Mouse (Mus musculus) midbrain, embryonic 11.5 days (tissue): ENCODE data around the gene Gna12. TPM values are rescaled to one million over a fixed set of nuclear protein-coding genes. Genes with fewer than 3 reads are reported as not detected.

ENCODE experiments used
- ATAC-seq: fragments of 200-750 bp; cut with Nextera tagmentation; 2 replicates; pipeline ENCODE4 v1.8.0; 2017; ENCODE audit warnings: moderate TSS enrichment, moderate library complexity; ENCODE audit not compliant: low FRiP score
- DNase-seq: peaks from one replicate; pipeline ENCODE4 v3.0.0; 2015; ENCODE audit warnings: low spot score; ENCODE audit errors: missing footprints
- H3K27ac ChIP-seq: fragments of 300-500 bp; sonication (generic); 2 replicates; pipeline ENCODE4 v1.5.1; 2014; ENCODE audit warnings: low read depth, low read length
- H3K27me3 ChIP-seq: fragments of 300-500 bp; sonication (generic); 2 replicates; pipeline ENCODE4 v1.6.1; 2014; ENCODE audit warnings: mild to moderate bottlenecking, low read length, moderate library complexity, mixed read lengths; ENCODE audit not compliant: control insufficient read depth, insufficient read depth
- H3K36me3 ChIP-seq: fragments of 300-500 bp; sonication (generic); 2 replicates; pipeline ENCODE4 v1.6.1; 2014; ENCODE audit warnings: mild to moderate bottlenecking, low read length, moderate library complexity, mixed read lengths; ENCODE audit not compliant: control insufficient read depth, insufficient read depth
- H3K4me1 ChIP-seq: fragments of 300-500 bp; sonication (generic); 2 replicates; pipeline ENCODE4 v1.6.1; 2014; ENCODE audit warnings: low read length; ENCODE audit not compliant: control insufficient read depth, insufficient read depth
- H3K4me2 ChIP-seq: fragments of 300-500 bp; sonication (generic); 2 replicates; pipeline ENCODE4 v1.6.1; 2014; ENCODE audit warnings: mild to moderate bottlenecking, moderate library complexity
- H3K4me3 ChIP-seq: fragments of 300-500 bp; sonication (generic); 2 replicates; pipeline ENCODE4 v1.5.1; 2014; ENCODE audit warnings: low read depth, low read length
- H3K9ac ChIP-seq: fragments of 300-500 bp; sonication (generic); 2 replicates; pipeline ENCODE4 v1.6.1; 2014; ENCODE audit warnings: low read length
- H3K9me3 ChIP-seq: fragments of 300-500 bp; sonication (generic); 2 replicates; pipeline ENCODE4 v1.6.1; 2016; ENCODE audit warnings: low read length; ENCODE audit not compliant: control insufficient read depth
- WGBS: fragments of 180-500 bp; shearing (Covaris S2); extraction: QIAGEN DNeasy Blood & Tissue Kit; methylation state at CpG from one replicate; pipeline ENCODE4 v1.1.7; 2014; 5-methylcytosine and 5-hydroxymethylcytosine counted together
- polyA plus RNA-seq: library from polyadenylated mRNA; unstranded; fragments of >200 nt; fragmentation: Nextera tagmentation; extraction: Ambion mirVana; gene quantifications from 2 replicates; pipeline ENCODE4 v1.2.1, GENCODE M21; 2014

Gna12 gene
- polyA plus RNA-seq, 1 experiment from 2014 or later, result 33.4 TPM

GRCm38 (mm10) chr5:140857432-140858154, 27.4 kb upstream of the Gna12 start:
- H3K9me3 ChIP-seq, result no peaks in the 10 kb centered on the region
- H3K4me1 ChIP-seq, result no peaks in the 10 kb centered on the region
- H3K4me3 ChIP-seq, result no peak overlapping the region
- no peak overlapping the region for H3K9ac ChIP-seq
- H3K36me3 ChIP-seq, result no peaks in the 10 kb centered on the region
- H3K4me2 ChIP-seq, result no peak overlapping the region
- DNase-seq (no peak), ATAC-seq (no peak)
- no peak overlapping the region for H3K27ac ChIP-seq
- no peaks in the 10 kb centered on the region for H3K27me3 ChIP-seq
- 63% methylated on average over 8 of the region's 8 CpGs for WGBS

GRCm38 (mm10) chr5:140855909-140856530, 25.8 kb upstream of the Gna12 start:
- no peaks in the 10 kb centered on the region for H3K4me1 ChIP-seq
- WGBS, result 59% methylated on average over 11 of the region's 11 CpGs
- no peak for ATAC-seq
- H3K9ac ChIP-seq, result 0 out of 2 replicates have a peak overlapping the region, but pooled peaks have one; percentile 24
- no peak overlapping the region for H3K4me3 ChIP-seq
- H3K4me2 ChIP-seq, result no peak overlapping the region
- no peaks in the 10 kb centered on the region for H3K9me3 ChIP-seq
- H3K27me3 ChIP-seq, result no peaks in the 10 kb centered on the region
- no peak overlapping the region for H3K27ac ChIP-seq
- DNase-seq, result no peak
- H3K36me3 ChIP-seq, result no peaks in the 10 kb centered on the region

- Histone ChIP-seq H3K9ac (no peak overlapping the region), H3K36me3 (no peaks in the 10 kb centered on the region), H3K4me1 (no peaks in the 10 kb centered on the region), H3K27ac (no peak overlapping the region), H3K4me3 (no peak overlapping the region), H3K9me3 (no peaks in the 10 kb centered on the region), H3K4me2 (no peak overlapping the region), H3K27me3 (no peaks in the 10 kb centered on the region)
- ATAC-seq, result no peak
- no peak for DNase-seq
- 66% methylated on average over 4 of the region's 4 CpGs for WGBS
These were observed 24.5 kb upstream of the Gna12 start for GRCm38 (mm10) chr5:140854700-140855099.

- 82% methylated on average over 5 of the region's 5 CpGs for WGBS
- Histone ChIP-seq H3K4me3 (no peak overlapping the region), H3K27me3 (no peaks in the 10 kb centered on the region), H3K4me2 (no peak overlapping the region), H3K4me1 (no peaks in the 10 kb centered on the region), H3K27ac (no peak overlapping the region), H3K36me3 (no peaks in the 10 kb centered on the region), H3K9ac (no peak overlapping the region), H3K9me3 (no peaks in the 10 kb centered on the region)
- ATAC-seq (no peak), DNase-seq (no peak)
These were observed 23.5 kb upstream of the Gna12 start for GRCm38 (mm10) chr5:140853723-140854122.

- Histone ChIP-seq H3K4me3 (no peak overlapping the region), H3K36me3 (no peaks in the 10 kb centered on the region), H3K4me1 (no peaks in the 10 kb centered on the region), H3K9ac (no peak overlapping the region), H3K27ac (no peak overlapping the region), H3K4me2 (no peak overlapping the region), H3K27me3 (no peaks in the 10 kb centered on the region), H3K9me3 (no peaks in the 10 kb centered on the region)
- no peak for ATAC-seq
- WGBS, result 88% methylated on average over 12 of the region's 12 CpGs
- no peak for DNase-seq
These were observed 22.3 kb upstream of the Gna12 start for GRCm38 (mm10) chr5:140852435-140852996.

- Histone ChIP-seq H3K4me2 (no peak overlapping the region), H3K4me1 (no peaks in the 10 kb centered on the region), H3K9ac (no peak overlapping the region), H3K36me3 (no peaks in the 10 kb centered on the region), H3K9me3 (no peaks in the 10 kb centered on the region), H3K27me3 (no peaks in the 10 kb centered on the region), H3K27ac (no peak overlapping the region), H3K4me3 (no peak overlapping the region)
- ATAC-seq (peak; percentile 50; the same call in 1 of the 2 replicates), DNase-seq (peak; percentile 96)
- WGBS, result 15% methylated on average over 5 of the region's 5 CpGs
These were observed 17.1 kb upstream of the Gna12 start for GRCm38 (mm10) chr5:140847300-140847729.

GRCm38 (mm10) chr5:140841942-140842341, 11.7 kb upstream of the Gna12 start:
- Histone ChIP-seq H3K27me3 (no peaks in the 10 kb centered on the region), H3K9ac (no peak overlapping the region), H3K36me3 (no peaks in the 10 kb centered on the region), H3K4me1 (no peaks in the 10 kb centered on the region), H3K4me3 (no peak overlapping the region), H3K27ac (no peak overlapping the region), H3K9me3 (no peaks in the 10 kb centered on the region), H3K4me2 (no peak overlapping the region)
- 77% methylated on average over 4 of the region's 4 CpGs for WGBS
- no peak for ATAC-seq
- DNase-seq, result no peak

GRCm38 (mm10) chr5:140831064-140831431, 817 bp upstream of the Gna12 start:
- WGBS, result 82% methylated on average over 8 of the region's 8 CpGs
- Histone ChIP-seq H3K9me3 (no peaks in the 10 kb centered on the region), H3K9ac (no peak overlapping the region), H3K4me3 (peak overlapping the region; percentile 14; the same call in 1 of the 2 replicates), H3K36me3 (no peaks in the 10 kb centered on the region), H3K27ac (no peak overlapping the region), H3K27me3 (no peaks in the 10 kb centered on the region), H3K4me2 (peak overlapping the region; percentile 49), H3K4me1 (peaks cover 14% of the 10 kb centered on the region)
- no peak for DNase-seq
- no peak for ATAC-seq

- under 1% methylated on average over 58 of the region's 58 CpGs for WGBS
- no peaks in the 10 kb centered on the region for H3K9me3 ChIP-seq
- DNase-seq (no peak), ATAC-seq (no peak)
- peak overlapping the region; percentile 82 for H3K9ac ChIP-seq
- peaks cover 14% of the 10 kb centered on the region for H3K4me1 ChIP-seq
- H3K27me3 ChIP-seq, result no peaks in the 10 kb centered on the region
- peak overlapping the region; percentile 82 for H3K4me3 ChIP-seq
- no peaks in the 10 kb centered on the region for H3K36me3 ChIP-seq
- peak overlapping the region; percentile 98 for H3K4me2 ChIP-seq
- peak overlapping the region; percentile 30; the same call in 1 of the 2 replicates for H3K27ac ChIP-seq
These were observed 328 bp downstream of the Gna12 start for GRCm38 (mm10) chr5:140829911-140830294.
